Mouse (Mus musculus): ENCODE measurements around the gene Acss2.
"Not testable (repeated sequence)": the region's sequence is repeated elsewhere in the genome, so short reads cannot be mapped to it uniquely, and the experiment has no call there.

Acss2 gene

DNA sequence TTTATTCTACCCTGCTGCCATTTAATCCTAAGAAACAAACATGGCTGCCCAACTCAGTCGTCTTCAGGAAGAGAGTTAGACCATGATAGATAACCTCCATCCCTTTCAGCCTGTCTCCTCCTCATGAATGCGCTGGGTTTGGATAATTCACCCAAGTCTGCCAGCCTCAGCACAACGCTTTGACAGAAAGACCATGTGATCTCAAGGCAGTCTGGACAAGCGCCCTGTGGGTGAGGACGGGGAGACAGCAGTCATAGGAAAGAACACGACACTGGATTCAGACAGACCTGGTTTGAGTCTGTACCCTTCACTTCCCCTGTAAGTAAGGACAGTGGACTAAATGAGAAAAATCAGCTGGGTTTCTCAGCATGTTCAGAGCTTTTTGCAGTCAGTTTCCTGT lies 71.8 kb downstream of the Acss2 start:
- no peak for DNase-seq (ENCODE audit: low spot score)

- DNase-seq (ENCODE audit: low spot score): no peak
These were observed 73.1 kb downstream of the Acss2 start for GRCm38 (mm10) chr2:155590876-155591275.

- DNase-seq (ENCODE audit: low spot score): no peak
These were observed 73.9 kb downstream of the Acss2 start for GRCm38 (mm10) chr2:155591676-155592075.

- peak; percentile 99 for DNase-seq (ENCODE audit: low spot score)
These were observed 74.5 kb downstream of the Acss2 start, which contains the start of gene Gss for GRCm38 (mm10) chr2:155592137-155592853. Gene Gss, minus strand, starts transcription at chr2:155592810.

DNA sequence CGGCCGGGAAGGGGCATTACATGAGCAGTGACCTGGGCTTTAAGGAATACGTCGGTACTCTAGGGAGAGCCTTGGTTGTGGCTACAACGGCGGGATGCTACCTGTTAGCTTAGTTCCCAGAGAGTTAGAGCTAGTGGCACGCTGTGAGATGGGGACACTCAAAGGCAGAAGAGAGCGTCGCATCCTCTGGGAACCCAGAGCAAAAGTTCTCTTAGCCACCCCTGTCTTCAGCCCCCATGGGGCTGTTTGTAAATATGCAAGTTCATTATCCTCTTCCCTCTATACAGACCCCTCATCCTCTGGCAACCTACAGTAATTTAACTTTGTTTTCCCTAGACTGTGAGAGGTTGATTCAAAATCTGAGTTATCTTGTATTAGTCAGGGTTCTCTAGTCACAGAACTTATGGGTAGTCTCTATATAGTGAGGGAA lies 75.1 kb downstream of the Acss2 start:
- no peak for DNase-seq (ENCODE audit: low spot score)

DNA sequence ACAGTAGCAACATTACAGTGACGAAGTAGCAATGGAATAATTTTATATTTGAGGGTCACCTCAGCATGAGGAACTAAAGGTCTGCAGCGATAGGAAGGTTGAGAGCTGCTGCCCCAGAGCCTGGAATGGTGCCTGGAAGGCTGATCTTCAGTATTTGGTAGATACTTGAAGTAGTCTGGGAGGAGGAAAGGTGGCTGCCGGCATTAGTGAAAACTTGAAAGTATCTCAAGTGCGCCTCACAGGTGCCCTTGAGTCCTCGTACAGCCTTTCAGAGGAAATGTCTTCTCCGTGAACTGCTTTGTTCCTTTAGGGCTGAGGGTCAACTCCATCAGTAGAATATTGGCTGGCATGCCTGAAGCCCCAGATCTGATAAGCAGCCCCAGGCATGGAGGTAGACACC lies 77.8 kb downstream of the Acss2 start:
- no peak for DNase-seq (ENCODE audit: low spot score)

DNA sequence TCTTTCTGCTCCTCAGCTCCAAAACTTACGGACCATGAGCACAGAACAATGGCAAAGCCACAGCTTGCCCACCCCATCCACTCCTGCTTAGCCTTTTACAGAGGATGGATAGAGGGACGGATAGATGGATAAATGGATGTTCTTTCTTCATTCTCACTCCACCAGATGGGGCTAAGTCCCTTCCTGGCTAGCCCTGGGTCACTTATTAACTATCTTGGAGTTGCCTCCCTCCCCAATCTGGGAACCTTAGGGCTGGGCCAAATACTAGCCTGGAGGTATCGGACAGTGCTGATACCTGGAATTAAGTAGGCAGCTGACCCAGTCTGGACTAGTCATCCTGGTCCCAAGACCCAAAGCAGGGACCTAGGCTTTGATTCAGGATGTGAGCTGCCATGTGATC lies 86.0 kb downstream of the Acss2 start:
- DNase-seq (ENCODE audit: low spot score): no peak

DNA sequence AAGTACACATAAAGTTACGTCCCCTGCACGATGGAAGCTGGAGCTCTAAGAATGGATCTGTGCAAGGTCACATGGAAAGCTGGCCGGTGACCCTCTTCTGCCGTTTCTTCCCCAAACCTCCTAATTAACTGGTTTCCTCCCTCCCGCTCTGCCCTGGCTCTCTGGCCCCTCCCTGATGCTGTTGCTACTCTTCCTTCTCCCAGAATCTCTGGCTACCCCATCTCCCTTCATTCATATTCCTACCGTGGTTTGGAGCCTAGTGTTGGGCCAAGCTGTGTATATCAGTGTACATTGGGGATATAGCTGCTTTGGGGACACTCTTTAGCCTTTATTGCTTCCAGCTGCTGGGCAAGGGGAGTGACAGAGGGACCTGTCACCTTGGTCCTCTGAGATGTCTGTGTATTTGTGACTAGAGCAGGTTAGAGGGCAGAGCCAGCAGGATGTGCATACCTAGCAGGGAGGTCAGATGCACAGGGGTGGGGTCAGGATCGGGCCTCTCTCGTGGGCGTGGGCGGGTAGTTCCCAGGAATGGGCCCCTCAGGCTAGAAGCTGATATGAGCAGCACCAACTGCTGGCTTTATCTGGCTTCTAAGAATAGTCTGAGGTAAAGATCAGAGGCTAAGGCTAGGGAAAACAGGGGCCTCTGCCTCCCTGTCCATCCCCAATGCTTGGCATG lies 87.0 kb downstream of the Acss2 start:
- DNase-seq (ENCODE audit: low spot score): no peak

DNA sequence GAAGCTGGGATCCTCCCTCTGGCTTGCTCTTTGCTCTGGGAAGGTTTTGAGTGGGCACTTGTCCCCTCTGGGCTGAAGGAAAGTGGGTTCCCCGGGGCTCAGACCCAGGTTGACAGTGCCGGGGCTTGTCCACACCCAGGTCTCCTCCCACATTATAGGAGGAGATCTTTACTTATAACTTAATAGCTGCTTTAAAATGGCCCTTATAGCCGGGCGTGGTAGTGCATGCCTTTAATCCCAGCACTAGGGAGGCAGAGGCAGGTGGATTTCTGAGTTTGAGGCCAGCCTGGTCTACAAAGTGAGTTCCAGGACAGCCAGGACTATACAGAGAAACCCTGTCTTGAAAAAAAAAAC lies 87.5 kb downstream of the Acss2 start:
- DNase-seq (ENCODE audit: low spot score): not testable (repeated sequence)

DNA sequence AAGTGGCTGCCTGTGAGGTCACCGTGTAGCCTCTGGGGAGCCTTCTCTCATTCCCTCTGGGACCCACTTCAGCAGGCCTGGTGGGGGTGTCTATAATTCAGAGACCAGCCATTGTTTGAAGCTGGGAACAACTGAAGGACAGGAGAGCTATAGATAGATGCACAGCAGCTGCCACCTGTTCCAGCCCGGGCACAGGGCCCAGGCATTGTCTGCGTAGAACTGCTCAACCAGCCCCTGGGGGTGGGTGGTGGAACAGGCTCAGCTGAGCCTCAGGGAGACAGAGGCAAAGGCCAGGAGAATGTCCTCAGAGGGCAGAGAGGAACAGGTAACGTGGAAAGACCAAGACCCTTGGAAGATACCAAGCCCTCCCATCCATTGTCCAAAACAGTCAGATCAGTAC lies 88.6 kb downstream of the Acss2 start:
- DNase-seq (ENCODE audit: low spot score): no peak

- DNase-seq (ENCODE audit: low spot score): no peak
These were observed 93.2 kb downstream of the Acss2 start, which contains the start of gene Myh7b for GRCm38 (mm10) chr2:155610978-155611377. Gene Myh7b, plus strand, starts transcription at chr2:155611212.

DNA sequence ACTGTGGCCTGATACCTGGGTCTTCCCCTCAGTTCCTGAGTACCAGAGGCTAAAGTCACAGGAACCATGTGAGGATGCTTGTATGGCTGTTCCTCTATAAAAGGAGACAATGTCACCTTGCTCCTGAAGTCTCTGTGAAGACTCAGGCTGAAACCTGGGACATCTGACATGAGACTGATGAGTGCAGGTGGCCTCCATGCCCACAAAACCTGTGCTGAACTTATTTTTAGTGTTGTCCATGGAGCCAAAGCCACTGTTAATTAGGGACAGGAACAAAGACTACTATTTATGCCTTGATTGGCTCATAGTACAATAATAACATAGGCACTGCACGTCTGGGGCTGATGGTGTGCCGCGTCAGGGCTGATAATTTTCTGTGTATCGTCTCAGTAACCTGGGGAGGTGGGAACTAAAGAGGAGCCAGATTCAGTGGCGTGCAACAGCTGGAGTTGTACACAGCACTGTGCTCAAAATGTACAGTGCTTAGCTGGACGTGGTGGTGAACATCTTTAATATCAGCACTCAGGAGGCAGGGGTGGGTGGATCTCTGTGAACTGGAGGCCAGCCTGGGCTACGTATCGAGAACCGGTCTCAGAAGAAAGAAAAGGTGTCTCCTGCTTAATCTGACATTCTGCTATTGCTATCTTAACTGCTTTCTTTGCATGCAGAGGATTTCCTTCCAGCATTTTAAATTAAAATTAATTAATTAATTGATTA lies 94.2 kb downstream of the Acss2 start:
- DNase-seq (ENCODE audit: low spot score): no peak

- DNase-seq (ENCODE audit: low spot score): peak; percentile 76
These were observed 95.6 kb downstream of the Acss2 start for GRCm38 (mm10) chr2:155613326-155613755.

- no peak for DNase-seq (ENCODE audit: low spot score)
These were observed 96.2 kb downstream of the Acss2 start for GRCm38 (mm10) chr2:155613953-155614352.

DNA sequence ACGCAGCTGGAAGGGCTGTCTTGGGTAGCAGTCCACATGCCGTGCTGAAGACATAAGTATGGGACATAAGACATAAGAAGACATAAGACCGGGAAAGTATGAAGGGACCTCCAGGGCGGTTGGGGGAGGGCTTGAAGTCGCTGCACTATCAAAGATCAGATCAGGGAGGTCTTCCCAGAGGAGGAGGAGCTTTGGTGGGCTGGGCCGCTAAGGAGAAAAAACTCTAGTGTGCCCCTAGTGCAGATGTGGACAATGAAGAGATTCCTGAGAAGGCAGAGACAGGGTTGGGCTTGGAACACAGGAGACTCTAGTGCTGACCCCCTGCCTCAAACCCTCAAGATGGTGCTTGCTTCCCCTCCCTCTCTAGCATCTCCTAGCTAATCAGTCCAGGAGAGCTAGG lies 99.2 kb downstream of the Acss2 start:
- DNase-seq (ENCODE audit: low spot score): no peak

- DNase-seq (ENCODE audit: low spot score): peak; percentile 87
These were observed 102.1 kb downstream of the Acss2 start for GRCm38 (mm10) chr2:155619817-155620216.

- no peak for DNase-seq (ENCODE audit: low spot score)
These were observed 104.9 kb downstream of the Acss2 start for GRCm38 (mm10) chr2:155622606-155623005.

- no peak for DNase-seq (ENCODE audit: low spot score)
These were observed 106.2 kb downstream of the Acss2 start for GRCm38 (mm10) chr2:155623996-155624395.

GRCm38 (mm10) chr2:155624730-155625129 lies 107.0 kb downstream of the Acss2 start:
- no peak for DNase-seq (ENCODE audit: low spot score)

GRCm38 (mm10) chr2:155626277-155626676 lies 108.5 kb downstream of the Acss2 start:
- DNase-seq (ENCODE audit: low spot score): no peak

DNA sequence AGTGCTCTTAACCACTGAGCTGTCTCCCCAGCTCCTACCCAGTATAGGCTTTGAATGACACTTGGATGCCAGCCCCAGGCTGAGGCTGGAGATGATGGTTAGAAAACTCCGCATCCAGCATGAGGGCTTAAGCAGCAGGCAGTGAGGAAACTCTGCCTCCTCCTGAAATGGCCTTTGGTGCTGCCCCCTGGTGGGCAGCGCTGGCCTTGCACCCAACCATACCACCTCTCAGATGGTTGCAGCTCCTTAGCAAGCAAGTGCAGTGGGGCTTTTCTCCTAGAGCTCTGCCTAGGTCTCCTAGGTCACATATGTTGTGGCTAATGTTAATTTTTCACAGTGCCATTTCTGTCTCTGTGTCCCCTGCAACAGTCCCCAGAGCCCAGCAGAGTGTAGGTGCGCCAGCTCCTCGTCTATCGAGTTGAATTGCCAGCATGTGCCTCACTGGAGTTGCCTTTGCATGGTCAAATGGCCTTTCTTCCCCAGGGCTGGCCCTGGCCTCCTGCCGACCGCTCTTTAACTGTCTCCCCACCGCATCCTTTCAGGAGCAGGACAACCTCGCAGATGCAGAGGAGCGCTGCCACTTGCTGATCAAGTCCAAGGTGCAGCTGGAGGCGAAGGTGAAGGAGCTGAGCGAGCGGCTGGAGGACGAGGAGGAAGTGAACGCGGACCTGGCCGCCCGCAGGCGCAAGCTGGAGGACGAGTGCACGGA lies 109.4 kb downstream of the Acss2 start:
- peak; percentile 63 for DNase-seq (ENCODE audit: low spot score)

GRCm38 (mm10) chr2:155628112-155628511 lies 110.4 kb downstream of the Acss2 start:
- no peak for DNase-seq (ENCODE audit: low spot score)
